Mouse (Mus musculus): Measurements from ENCODE around the gene Pde4b. TPM values are rescaled to one million over a fixed set of nuclear protein-coding genes. Genes with fewer than 3 reads are reported as not detected.

The Pde4b gene
- polyA plus RNA-seq, 1 experiment from 2014 or later: 49.4 TPM

- Histone ChIP-seq H3K9ac (replicated peaks; ENCODE audit: low read length) (no peak overlapping the region), H3K36me3 (ENCODE audit: control insufficient read depth, insufficient read depth, low read length) (no peaks in the 10 kb centered on the region), H3K4me3 (replicated peaks; ENCODE audit: low read depth, low read length) (no peak overlapping the region), H3K9me3 (ENCODE audit: control insufficient read depth, low read length) (no peaks in the 10 kb centered on the region), H3K4me1 (ENCODE audit: control insufficient read depth, insufficient read depth, low read length) (no peaks in the 10 kb centered on the region), H3K4me2 (ENCODE audit: low read length) (no peak overlapping the region), H3K27ac (replicated peaks; ENCODE audit: low read depth, low read length) (no peak overlapping the region), H3K27me3 (ENCODE audit: control insufficient read depth, insufficient read depth, low read length) (no peaks in the 10 kb centered on the region)
- WGBS: 87% methylated on average over 7 of the region's 7 CpGs
- ATAC-seq (ENCODE audit: low FRiP score, low TSS enrichment) (no peak), DNase-seq (no peak)
Observed at GRCm38 (mm10) chr4:102478860-102479259, 391.5 kb downstream of the Pde4b start.

- no peaks in the 10 kb centered on the region for H3K9me3 ChIP-seq (ENCODE audit: control insufficient read depth, low read length)
- no peaks in the 10 kb centered on the region for H3K36me3 ChIP-seq (ENCODE audit: control insufficient read depth, insufficient read depth, low read length)
- H3K4me2 ChIP-seq (ENCODE audit: low read length): no peak overlapping the region
- DNase-seq (peak; percentile 81), ATAC-seq (ENCODE audit: low FRiP score, low TSS enrichment) (no peak; the same call in 1 of the 2 replicates)
- WGBS: 62% methylated on average over 6 of the region's 6 CpGs
- H3K9ac ChIP-seq (replicated peaks; ENCODE audit: low read length): no peak overlapping the region
- H3K27me3 ChIP-seq (ENCODE audit: control insufficient read depth, insufficient read depth, low read length): no peaks in the 10 kb centered on the region
- no peak overlapping the region for H3K27ac ChIP-seq (replicated peaks; ENCODE audit: low read depth, low read length)
- no peak overlapping the region for H3K4me3 ChIP-seq (replicated peaks; ENCODE audit: low read depth, low read length)
- H3K4me1 ChIP-seq (ENCODE audit: control insufficient read depth, insufficient read depth, low read length): no peaks in the 10 kb centered on the region
Observed at GRCm38 (mm10) chr4:102480830-102481484, 393.6 kb downstream of the Pde4b start.

GRCm38 (mm10) chr4:102483354-102484018 is 396.1 kb downstream of the Pde4b start:
- H3K36me3 ChIP-seq (ENCODE audit: control insufficient read depth, insufficient read depth, low read length): no peaks in the 10 kb centered on the region
- WGBS: 49% methylated on average over 7 of the region's 7 CpGs
- H3K4me1 ChIP-seq (ENCODE audit: control insufficient read depth, insufficient read depth, low read length): peaks cover 12% of the 10 kb centered on the region; the same call in 1 of the 2 replicates
- ATAC-seq (ENCODE audit: low FRiP score, low TSS enrichment): no peak
- H3K9ac ChIP-seq (replicated peaks; ENCODE audit: low read length): no peak overlapping the region
- no peak overlapping the region for H3K4me3 ChIP-seq (replicated peaks; ENCODE audit: low read depth, low read length)
- no peak overlapping the region for H3K4me2 ChIP-seq (ENCODE audit: low read length)
- H3K27ac ChIP-seq (replicated peaks; ENCODE audit: low read depth, low read length): no peak overlapping the region
- no peaks in the 10 kb centered on the region for H3K9me3 ChIP-seq (ENCODE audit: control insufficient read depth, low read length)
- no peak for DNase-seq
- no peaks in the 10 kb centered on the region for H3K27me3 ChIP-seq (ENCODE audit: control insufficient read depth, insufficient read depth, low read length)

- WGBS: 74% methylated on average over 2 of the region's 2 CpGs
- peaks cover 12% of the 10 kb centered on the region; the same call in 1 of the 2 replicates for H3K4me1 ChIP-seq (ENCODE audit: control insufficient read depth, insufficient read depth, low read length)
- no peaks in the 10 kb centered on the region for H3K36me3 ChIP-seq (ENCODE audit: control insufficient read depth, insufficient read depth, low read length)
- H3K9ac ChIP-seq (replicated peaks; ENCODE audit: low read length): no peak overlapping the region
- no peak for ATAC-seq (ENCODE audit: low FRiP score, low TSS enrichment)
- no peak for DNase-seq
- no peaks in the 10 kb centered on the region for H3K9me3 ChIP-seq (ENCODE audit: control insufficient read depth, low read length)
- H3K27me3 ChIP-seq (ENCODE audit: control insufficient read depth, insufficient read depth, low read length): no peaks in the 10 kb centered on the region
- H3K4me3 ChIP-seq (replicated peaks; ENCODE audit: low read depth, low read length): no peak overlapping the region
- H3K27ac ChIP-seq (replicated peaks; ENCODE audit: low read depth, low read length): no peak overlapping the region
- H3K4me2 ChIP-seq (ENCODE audit: low read length): no peak overlapping the region
Observed at GRCm38 (mm10) chr4:102484738-102485137, 397.4 kb downstream of the Pde4b start.

- 32% methylated on average over 4 of the region's 4 CpGs for WGBS
- ATAC-seq (ENCODE audit: low FRiP score, low TSS enrichment): 0 out of 2 replicates have a peak, but pooled peaks have one; percentile 34
Observed at GRCm38 (mm10) chr4:102486134-102486920, 399.0 kb downstream of the Pde4b start.

GRCm38 (mm10) chr4:102486921-102487240 is 399.5 kb downstream of the Pde4b start:
- H3K4me2 ChIP-seq (ENCODE audit: low read length): no peak overlapping the region
- H3K9me3 ChIP-seq (ENCODE audit: control insufficient read depth, low read length): no peaks in the 10 kb centered on the region
- peaks cover 12% of the 10 kb centered on the region; the same call in 1 of the 2 replicates for H3K4me1 ChIP-seq (ENCODE audit: control insufficient read depth, insufficient read depth, low read length)
- H3K27me3 ChIP-seq (ENCODE audit: control insufficient read depth, insufficient read depth, low read length): no peaks in the 10 kb centered on the region
- WGBS: 74% methylated on average over 3 of the region's 3 CpGs
- ATAC-seq (ENCODE audit: low FRiP score, low TSS enrichment): 0 out of 2 replicates have a peak, but pooled peaks have one; percentile 8
- H3K4me3 ChIP-seq (replicated peaks; ENCODE audit: low read depth, low read length): no peak overlapping the region
- no peak for DNase-seq
- H3K27ac ChIP-seq (replicated peaks; ENCODE audit: low read depth, low read length): no peak overlapping the region
- no peak overlapping the region for H3K9ac ChIP-seq (replicated peaks; ENCODE audit: low read length)
- no peaks in the 10 kb centered on the region for H3K36me3 ChIP-seq (ENCODE audit: control insufficient read depth, insufficient read depth, low read length)

More at GRCm38 (mm10) chr4:102486134-102486920, 399.0 kb downstream of the Pde4b start:
- Histone ChIP-seq H3K4me1 (ENCODE audit: control insufficient read depth, insufficient read depth, low read length) (peaks cover 12% of the 10 kb centered on the region; the same call in 1 of the 2 replicates), H3K27me3 (ENCODE audit: control insufficient read depth, insufficient read depth, low read length) (no peaks in the 10 kb centered on the region), H3K9me3 (ENCODE audit: control insufficient read depth, low read length) (no peaks in the 10 kb centered on the region), H3K36me3 (ENCODE audit: control insufficient read depth, insufficient read depth, low read length) (no peaks in the 10 kb centered on the region), H3K4me2 (ENCODE audit: low read length) (no peak overlapping the region), H3K4me3 (replicated peaks; ENCODE audit: low read depth, low read length) (no peak overlapping the region), H3K27ac (replicated peaks; ENCODE audit: low read depth, low read length) (no peak overlapping the region), H3K9ac (replicated peaks; ENCODE audit: low read length) (no peak overlapping the region)
- peak; percentile 74 for DNase-seq

GRCm38 (mm10) chr4:102488000-102488399 is 400.7 kb downstream of the Pde4b start:
- no peak for DNase-seq
- 75% methylated on average over 2 of the region's 2 CpGs for WGBS

GRCm38 (mm10) chr4:102491468-102492123 is 404.3 kb downstream of the Pde4b start:
- Histone ChIP-seq H3K9me3 (ENCODE audit: control insufficient read depth, low read length) (no peaks in the 10 kb centered on the region), H3K36me3 (ENCODE audit: control insufficient read depth, insufficient read depth, low read length) (no peaks in the 10 kb centered on the region), H3K4me2 (ENCODE audit: low read length) (no peak overlapping the region), H3K4me3 (replicated peaks; ENCODE audit: low read depth, low read length) (no peak overlapping the region), H3K27ac (replicated peaks; ENCODE audit: low read depth, low read length) (no peak overlapping the region), H3K4me1 (ENCODE audit: control insufficient read depth, insufficient read depth, low read length) (peaks cover 8% of the 10 kb centered on the region; the same call in 1 of the 2 replicates), H3K27me3 (ENCODE audit: control insufficient read depth, insufficient read depth, low read length) (no peaks in the 10 kb centered on the region), H3K9ac (replicated peaks; ENCODE audit: low read length) (no peak overlapping the region)
- ATAC-seq (ENCODE audit: low FRiP score, low TSS enrichment) (no peak), DNase-seq (no peak)
- 85% methylated on average over 11 of the region's 11 CpGs for WGBS

More at GRCm38 (mm10) chr4:102488000-102488399, 400.7 kb downstream of the Pde4b start:
- Histone ChIP-seq H3K27ac (replicated peaks; ENCODE audit: low read depth, low read length) (no peak overlapping the region), H3K9ac (replicated peaks; ENCODE audit: low read length) (no peak overlapping the region), H3K36me3 (ENCODE audit: control insufficient read depth, insufficient read depth, low read length) (no peaks in the 10 kb centered on the region), H3K27me3 (ENCODE audit: control insufficient read depth, insufficient read depth, low read length) (no peaks in the 10 kb centered on the region), H3K4me2 (ENCODE audit: low read length) (no peak overlapping the region), H3K9me3 (ENCODE audit: control insufficient read depth, low read length) (no peaks in the 10 kb centered on the region), H3K4me3 (replicated peaks; ENCODE audit: low read depth, low read length) (no peak overlapping the region), H3K4me1 (ENCODE audit: control insufficient read depth, insufficient read depth, low read length) (peaks cover 12% of the 10 kb centered on the region; the same call in 1 of the 2 replicates)
- no peak for ATAC-seq (ENCODE audit: low FRiP score, low TSS enrichment)

Data from midbrain, embryonic 14.5 days (tissue).